Mouse (Mus musculus) telencephalon, adult 2 months (tissue): ENCODE results near the gene Kdm2a.
"Not testable (repeated sequence)": the region's sequence is repeated elsewhere in the genome, so short reads cannot be mapped to it uniquely, and the experiment has no call there.

Experiments
- DNase-seq: peaks from one replicate; pipeline ENCODE4 v3.0.0-alpha.2; 2011; ENCODE audit warnings: low read depth, low spot score

Kdm2a gene

DNA sequence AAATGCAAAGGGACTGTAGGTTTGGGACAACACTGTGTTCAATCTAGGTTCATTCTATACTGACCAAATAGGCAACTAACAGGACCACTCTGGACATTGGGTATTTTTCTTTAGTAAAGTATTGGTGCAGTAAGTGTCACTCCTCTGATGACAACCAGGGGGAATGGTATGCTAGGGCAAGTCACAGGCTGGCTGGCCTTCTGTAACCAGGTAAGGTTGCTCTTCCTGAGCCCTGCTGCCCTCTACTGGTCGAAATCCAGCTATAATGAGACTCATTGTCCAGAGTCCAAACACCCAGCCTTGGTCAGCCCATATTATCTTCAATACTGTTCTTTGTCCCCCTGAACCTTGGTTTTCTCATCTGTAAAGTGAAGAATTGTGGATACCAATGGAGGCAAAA, 19.1 kb upstream of the Kdm2a start:
- DNase-seq, result no peak

DNA sequence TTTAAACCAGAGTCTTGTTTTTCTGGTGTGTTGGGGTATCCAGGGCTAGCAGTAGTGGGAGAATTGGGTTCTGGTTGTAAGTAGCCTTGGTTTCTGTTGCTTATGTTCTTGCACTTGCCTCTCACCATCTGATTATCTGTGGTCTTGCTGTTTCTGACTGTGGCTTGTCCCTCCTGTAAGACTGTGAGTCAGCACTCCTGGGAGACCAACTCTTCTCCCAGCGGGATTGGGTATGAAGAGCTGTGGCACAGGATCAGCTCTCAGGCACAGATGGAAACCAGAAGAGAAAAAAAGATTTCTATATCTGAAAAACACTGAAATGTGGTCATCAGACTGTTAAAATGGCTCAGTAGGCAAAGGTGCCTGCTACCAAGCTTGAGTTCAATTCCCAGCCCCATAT, 16.5 kb upstream of the Kdm2a start:
- no peak for DNase-seq

DNA sequence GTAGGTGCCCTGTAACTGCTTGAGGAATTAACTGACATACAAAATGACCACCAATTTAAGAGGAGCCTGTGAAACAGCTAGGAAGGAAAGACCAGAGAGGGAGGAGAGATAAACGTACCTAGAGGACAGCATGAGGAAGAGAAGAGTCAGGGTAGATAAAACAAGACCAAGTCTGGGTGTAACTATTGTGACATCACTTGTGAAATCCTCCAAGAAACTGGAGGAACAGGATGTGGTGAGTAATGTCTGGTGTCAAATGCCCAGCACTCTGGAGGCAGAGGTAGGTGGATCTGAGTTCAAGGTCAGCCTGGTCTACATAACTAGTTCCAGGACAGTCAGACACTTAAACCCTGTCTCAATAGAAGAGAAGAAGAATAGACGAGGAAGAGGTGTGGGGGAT, 11.0 kb upstream of the Kdm2a start:
- DNase-seq, result no peak

DNA sequence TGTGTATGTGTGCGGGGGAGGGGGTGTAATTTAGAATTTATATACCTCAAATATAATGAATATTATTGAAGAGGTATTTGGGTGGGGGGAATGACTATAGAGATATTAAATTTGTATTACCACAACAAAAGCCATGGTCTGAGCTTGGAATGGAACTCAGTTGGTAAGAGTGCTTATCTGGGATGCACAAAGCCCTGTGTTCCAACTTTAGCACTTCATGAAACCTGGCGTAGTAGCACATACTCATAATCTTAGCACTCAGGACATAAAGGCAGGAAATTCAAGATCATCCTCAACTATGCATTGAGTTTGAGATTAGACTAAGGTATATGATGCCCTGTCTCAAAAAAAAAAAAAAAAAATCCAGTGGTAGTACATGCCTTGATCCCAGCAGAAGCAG, 6.8 kb upstream of the Kdm2a start:
- DNase-seq, result no peak

- no peak for DNase-seq
Observed at GRCm38 (mm10) chr19:4398959-4399358, 874 bp upstream of the Kdm2a start.

DNA sequence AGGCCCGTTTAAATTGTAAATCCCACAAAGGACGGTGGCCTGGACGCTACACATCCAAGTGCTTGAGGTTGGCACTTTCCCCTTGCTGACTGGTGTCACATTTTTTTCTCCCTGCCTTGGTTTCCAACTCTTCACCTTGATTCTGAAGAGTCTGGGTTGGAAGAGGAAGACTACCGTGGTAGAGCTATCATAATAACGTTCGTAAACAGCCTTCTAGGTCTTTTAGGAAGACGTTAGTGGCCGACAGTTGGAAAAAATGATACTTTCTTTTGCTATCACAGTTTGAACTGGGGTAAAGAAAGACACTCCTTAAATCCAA, 504 bp upstream of the Kdm2a start:
- no peak for DNase-seq

DNA sequence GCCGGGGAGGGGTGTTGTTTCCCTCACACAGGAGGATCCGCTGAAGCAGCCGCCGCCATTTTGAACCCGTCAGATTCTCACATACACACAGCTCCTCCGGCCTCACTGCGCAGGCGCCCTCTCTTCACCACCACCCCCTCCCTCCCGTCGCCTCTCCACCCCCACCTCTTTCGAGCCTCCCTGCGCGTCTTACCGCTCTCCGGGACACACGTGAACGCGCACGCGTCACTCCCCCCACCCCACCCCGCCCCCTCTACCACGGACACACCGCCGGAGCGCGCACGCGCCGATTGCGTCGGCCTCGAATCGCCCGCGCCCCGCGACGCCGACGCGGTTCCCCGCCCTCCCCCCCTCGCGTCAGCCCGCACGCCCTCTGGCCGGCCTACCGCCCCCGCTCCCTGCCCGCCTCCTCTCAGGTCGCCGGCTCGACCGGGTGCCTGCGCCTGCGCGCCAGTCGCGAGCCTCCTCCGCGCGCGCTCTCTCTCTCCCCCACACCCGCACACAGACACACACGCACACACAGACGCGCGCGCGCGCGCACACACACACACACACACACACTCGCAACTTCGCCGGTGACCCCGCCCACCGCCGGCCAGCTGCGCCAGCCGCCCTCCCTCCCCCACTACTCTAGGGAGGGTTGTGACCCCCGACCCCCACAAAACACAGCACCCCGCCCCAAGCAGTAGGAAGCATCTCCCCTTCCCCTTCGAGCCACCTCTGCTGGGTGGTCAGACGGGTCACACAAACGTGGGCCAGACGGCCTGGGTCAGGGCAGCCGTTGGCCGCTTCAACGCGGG, 887 bp downstream of the Kdm2a start:
- DNase-seq, result peak; percentile 98

DNA sequence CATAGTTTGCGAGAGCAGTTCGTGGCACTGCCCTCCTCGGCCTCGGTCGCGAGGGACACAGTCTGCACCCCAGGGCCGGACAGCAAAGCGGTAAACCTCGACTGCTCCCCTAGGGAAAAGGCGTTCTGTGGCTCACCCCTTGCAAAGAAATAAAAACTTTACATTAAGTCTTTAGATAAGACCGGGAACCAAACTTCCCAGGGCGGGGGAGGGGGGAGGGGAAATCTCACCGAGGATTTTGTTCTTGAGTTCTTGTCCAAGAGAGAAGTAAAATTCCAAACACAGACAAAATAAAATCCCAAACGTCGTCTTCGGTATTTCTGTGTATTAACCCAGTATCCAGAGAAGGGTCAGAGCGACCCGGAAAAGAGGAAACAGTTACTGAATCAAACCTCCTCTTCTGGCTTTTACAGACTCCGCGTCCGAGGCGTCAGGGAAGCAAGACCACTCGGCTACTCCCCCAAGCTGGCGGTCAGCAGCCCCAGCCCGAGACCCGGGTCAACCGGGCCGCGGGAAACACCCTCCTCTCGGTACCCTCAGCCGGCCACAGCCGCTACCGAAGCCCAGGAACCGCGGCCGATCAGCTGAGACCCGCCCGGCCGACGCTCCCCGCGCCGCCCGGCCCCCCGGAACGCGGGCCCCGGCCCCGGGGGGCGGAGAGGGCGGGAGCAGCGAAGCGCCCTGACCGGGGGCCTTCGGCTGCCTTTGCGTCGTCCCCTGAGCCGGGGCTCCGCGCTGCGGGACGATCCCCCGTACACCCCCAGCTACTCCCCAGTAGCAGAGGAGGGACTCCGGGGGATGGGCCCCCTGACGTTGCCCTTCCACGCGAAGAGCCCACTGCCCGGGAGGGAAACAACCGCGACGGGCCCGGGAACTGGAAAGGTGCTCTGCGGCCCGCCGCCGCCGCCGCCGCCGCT, 1.7 kb downstream of the Kdm2a start:
- DNase-seq, result no peak

DNA sequence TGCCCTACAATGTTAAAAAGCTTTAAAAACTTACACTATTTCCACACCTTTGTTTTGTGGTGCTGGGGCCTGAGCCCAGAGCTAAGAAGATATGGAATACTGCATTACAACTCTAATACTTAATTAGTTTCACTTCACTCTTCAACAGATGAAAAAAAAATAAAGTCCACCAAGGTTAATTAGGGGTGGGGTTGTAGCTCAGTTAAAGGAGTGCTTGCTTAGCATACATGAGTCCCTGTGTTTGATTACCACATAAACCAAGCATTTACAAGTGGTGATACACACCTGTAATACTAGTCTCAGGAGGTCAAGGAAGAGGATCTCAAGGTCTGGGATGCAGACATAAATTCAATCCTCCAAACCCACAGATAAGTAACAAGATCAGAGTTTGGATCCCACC, 10.8 kb downstream of the Kdm2a start:
- no peak for DNase-seq

DNA sequence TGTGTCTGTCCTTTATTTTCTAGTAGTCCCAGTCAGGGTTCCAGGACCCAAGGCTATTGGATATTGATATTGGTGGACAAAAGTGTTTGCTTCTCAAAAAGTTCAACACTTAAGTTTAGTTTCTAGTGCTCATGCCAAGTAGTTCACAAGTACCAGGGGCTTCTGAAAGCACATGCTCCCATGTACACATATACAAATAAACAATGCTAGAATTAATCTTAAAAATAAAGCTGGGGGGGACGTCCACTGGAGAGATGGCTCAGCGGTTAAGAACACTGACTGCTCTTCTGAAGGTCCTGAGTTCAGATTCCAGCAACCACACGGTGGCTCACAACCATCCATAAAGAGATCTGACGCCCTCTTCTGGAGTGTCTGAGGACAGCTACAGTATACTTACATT, 13.1 kb downstream of the Kdm2a start:
- DNase-seq, result no peak

DNA sequence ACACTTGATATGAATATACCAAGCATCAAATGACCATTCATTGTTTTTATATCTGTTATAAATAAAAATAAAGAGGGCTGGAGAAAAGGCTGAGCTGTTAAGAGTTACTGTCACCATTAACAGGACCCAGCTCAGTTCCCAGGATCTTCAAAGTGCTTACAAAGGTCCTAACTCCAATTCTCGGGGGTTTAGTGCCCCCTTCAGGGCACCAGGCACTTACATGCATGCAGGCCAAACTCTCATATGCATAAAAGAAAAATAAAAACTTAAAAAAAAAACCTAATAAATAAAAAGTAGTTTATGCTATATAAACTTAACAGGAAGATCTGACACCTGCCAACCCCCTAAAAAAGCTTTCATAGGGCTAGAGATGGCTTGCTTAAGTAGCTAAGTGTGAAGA, 13.8 kb downstream of the Kdm2a start:
- no peak for DNase-seq

GRCm38 (mm10) chr19:4383306-4383705, 14.8 kb downstream of the Kdm2a start:
- DNase-seq, result no peak

DNA sequence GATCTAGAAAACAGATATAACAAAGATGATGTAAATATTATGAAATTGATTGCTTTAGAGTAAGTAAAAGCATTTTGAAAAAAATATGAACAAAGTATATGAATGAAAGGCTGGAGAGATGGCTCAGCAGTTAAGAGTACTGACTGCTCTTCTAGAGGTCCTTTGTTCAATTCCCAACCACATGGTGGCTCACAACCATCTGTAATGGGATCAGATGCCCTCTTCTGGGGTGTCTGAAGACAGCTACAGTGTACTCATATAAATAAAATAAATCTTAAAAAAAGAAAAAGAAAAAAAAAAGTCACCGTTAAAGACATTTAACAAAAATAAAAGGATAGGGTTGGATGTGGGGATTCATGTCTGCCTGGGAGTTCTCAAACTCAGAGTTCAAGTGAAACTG, 15.8 kb downstream of the Kdm2a start:
- not testable (repeated sequence) for DNase-seq

DNA sequence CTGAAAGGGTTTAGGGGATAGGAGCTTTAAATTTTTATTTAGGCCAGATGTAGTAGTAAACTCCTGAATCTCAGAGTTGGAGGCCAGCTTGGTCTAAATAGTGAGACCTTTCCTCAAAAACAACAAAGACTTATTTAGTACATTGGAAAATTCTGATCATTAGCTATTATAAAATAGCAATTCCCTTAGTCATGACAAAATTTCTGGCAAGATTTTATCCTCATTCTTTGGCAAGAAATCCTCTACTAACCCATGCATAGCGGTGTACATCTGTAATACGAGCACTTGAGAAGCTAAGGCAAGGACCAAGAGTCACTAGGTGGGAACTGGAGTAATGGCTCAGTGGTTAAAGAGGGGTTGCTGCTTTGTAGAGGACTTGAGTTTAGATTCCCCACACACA, 27.4 kb downstream of the Kdm2a start:
- no peak for DNase-seq

DNA sequence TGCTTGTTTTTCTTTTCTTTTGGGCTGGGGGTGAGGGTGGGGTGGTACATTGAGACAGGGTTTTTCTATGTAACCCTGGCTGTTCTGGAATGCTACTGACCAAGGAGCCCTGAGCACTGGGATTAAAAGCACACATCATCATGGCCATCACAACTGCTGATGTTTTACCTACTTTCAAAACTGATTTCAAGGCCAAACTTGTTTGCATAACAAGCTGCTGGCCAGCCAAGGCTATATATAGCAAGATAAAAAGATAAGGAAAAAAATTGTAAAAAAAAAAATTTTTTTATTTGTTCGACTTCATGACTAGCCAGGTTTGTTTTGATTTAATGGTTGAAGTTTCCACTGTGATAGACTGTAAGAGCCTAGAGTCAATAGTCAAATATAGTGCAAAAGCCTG, 27.8 kb downstream of the Kdm2a start:
- no peak for DNase-seq

DNA sequence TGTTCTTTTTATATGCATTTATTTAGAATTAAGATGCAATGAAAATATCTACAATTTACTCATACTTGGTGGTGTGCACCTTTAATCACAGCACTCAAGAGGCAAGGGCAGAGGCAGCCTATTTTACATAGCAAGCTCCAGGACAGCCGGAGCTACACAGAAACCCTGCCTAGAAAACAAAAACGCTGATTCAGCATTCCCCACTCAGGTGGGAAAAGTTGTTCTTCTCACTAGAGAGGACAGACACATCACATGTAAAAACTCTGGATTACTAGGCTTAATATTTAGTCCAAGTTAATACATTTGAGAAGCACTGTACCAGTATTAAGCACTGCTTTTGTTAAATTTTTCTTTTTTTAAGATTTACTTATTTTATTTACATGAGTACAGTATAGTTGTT, 48.6 kb downstream of the Kdm2a start:
- DNase-seq, result no peak

GRCm38 (mm10) chr19:4346479-4346878, 51.6 kb downstream of the Kdm2a start:
- DNase-seq, result no peak

GRCm38 (mm10) chr19:4338162-4338561, 59.9 kb downstream of the Kdm2a start:
- peak; percentile 26 for DNase-seq

- peak; percentile 97 for DNase-seq
Observed at GRCm38 (mm10) chr19:4333791-4334190, 64.3 kb downstream of the Kdm2a start.

DNA sequence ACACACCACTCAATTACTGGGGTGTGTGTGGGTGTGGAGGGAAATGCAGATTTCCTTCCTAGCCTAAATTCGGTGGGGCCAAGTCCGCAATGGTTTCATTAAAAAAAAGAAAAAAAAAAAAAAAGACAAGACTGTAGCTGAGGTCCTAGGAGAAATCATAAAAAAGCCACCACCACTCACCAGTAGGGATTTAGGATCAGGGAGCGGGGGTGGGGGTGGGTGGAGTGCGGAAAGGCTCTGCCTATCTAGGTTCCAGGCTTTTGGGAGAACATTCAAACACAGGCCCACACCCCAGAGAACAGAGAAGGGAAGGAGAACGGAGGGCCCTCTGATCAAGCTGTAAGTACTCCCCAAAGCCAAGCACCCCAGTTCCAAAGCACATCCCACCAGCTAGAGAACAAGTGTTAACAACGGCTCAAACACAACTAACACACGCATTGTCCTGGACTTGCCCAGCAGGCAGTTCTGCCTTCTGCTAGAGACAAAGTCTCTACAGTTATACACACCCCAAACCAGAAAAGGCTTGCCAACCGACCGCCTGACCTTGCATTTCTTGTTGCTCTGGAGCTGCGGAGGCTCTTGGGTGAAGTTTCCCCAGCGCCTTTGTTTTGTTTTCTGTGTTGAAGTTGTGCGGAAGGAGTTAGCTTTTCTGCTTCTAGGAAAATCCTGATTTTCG, 64.8 kb downstream of the Kdm2a start:
- peak; percentile 51 for DNase-seq

DNA sequence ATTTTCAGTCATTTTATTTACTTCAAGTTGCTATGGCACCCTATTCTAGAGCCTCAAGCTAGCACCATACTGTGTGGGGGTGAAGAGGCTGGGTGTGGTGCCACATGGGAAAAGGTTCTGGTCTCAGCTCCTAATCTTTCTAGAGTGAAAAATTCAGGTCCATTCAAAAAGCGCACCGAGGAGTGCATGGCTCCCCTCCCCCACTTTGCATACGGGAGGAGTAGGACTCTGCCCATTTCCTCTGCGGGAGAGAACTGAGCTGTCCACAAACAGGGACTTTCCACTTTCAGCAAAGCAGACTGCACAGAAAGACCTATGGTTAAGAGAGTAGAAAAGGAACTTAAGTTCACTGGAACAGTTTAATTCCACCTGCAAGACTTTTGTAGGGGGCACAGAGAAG, 65.4 kb downstream of the Kdm2a start:
- peak; percentile 60 for DNase-seq

GRCm38 (mm10) chr19:4331273-4331672, 66.8 kb downstream of the Kdm2a start:
- DNase-seq, result no peak

DNA sequence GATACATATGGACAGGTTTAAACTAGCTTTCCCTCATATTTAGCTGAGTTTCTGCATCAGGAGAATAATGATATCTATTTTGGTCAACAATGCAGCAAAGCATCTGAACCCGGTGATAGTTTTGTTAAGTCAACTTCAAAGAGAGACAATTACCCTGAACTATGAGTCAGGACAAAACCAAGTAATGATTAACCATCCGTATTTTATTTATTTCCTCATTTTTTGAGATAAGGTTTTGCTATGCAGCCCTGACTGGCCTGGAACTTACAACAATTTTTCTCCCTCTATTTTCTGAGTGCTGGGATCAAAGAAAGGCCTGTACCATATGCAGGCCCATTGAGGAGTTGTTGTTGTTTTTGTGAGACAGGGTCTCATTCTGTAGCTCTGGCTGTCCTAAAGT, 67.5 kb downstream of the Kdm2a start:
- DNase-seq, result no peak
